Mouse (Mus musculus) spleen, adult 2 months (tissue): ENCODE data around the gene Nudt8.

Experiments used
- CTCF ChIP-seq: fragments of 200-500 bp; IDR thresholded peaks from 2 replicates; pipeline ENCODE4 v1.5.1; 2011; ENCODE audit warnings: mild to moderate bottlenecking, inconsistent platforms; ENCODE audit not compliant: insufficient read depth, insufficient read length, insufficient replicate concordance; ENCODE audit errors: extremely low read depth
- POLR2A ChIP-seq: fragments of 200-500 bp; IDR thresholded peaks from 2 replicates; pipeline ENCODE4 v1.6.1; 2011; ENCODE audit warnings: low read depth, low read length, inconsistent platforms

DNA sequence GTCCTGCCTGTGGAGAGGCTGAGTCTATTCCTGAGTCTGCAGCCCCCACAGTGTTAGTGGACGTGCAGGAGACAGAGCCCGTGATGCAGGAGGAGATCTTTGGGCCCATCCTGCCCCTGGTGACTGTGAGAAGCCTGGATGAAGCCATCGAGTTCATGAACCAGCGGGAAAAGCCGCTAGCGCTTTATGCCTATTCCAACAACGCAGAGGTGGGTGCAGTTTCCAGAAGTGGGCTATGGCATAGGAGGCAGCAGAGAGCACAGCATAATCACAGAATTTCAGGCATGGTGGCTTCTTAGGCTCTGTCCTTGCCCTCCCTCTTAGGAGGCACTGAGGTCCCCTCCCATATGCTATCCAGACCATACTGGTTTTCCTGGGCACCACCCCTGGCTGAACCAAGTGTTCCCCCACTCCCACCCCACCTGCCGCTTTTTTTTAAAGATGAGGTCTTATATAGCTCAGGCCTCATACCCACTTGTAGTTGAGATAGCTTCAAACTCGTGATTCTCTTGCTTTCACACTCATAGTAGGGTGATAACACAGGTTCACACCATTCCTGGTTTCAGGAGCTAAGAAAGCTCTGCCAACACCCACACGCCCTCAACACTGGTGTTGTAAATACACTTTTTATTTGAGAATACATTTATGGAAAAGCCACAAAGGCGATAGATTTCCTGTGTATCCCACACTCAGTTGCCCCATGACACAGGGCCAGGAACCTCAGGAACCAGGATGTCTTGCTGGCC lies 33.9 kb upstream of the Nudt8 start:
- TF ChIP-seq CTCF (no peak), POLR2A (no peak)
